Mouse (Mus musculus): Measurements from ENCODE around the gene Trim50.

Trim50 gene

DNA sequence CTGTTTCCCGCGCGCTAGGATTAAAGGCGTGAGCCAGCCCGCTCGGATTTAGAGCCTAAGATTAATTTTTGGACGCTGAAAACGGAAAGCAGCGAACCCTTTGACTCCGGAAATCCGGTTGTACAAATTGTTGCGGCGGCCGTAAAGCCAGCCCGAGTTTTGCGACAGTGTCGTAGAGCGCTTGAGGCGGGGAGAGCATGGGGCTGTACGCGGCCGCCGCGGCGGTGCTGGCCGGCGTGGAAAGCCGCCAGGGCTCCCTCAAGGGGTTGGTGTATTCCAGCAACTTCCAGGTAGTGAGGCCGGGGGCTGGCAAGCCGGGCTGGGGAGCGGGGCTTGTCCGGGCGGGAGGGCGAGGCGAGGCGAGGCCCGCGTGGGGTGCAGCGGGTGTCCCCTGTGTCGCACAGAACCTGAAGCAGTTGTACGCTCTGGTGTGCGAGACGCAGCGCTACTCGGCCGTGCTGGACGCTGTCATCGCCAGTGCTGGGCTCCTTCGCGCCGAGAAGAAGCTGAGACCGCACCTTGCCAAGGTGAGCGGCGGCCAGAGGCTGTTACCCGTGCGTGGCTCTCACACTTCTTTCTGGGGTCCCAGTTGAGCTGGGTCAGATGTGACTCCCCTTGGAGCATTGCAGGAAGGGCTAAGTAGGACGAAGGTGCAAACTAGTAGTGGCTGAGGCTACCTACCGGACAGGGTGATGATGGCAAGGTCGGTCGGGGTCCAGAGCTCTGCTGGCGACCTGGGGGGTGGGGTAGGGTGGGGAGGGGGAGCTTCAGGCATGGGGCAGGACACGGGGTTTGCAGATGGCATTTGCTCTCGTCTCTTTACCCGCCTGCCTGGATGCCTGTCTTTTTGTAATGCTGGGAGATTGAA is 16.9 kb downstream of the Trim50 start, which contains the start of gene Nsun5:
TSS of gene Nsun5 (plus strand) at position 167 of the 868 bp plus-strand sequence.
- DNase-seq, result peak; percentile 95

DNA sequence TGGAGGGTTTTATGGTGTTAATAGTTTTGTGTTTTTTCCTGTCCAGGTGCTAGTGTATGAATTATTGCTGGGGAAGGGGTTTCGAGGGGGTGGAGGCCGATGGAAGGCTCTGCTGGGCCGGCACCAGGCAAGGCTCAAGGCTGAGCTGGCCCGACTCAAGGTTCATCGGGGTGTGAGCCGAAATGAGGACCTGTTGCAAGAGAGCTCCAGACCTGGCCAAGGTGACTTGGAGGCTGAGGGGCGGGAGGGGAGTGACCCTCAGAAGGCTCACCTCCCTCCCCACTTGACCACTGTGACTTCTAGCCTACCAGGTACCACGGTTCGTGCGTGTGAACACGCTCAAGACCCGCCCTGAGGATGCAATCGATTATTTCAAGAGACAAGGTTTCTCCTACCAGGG is 18.1 kb downstream of the Trim50 start:
- no peak for DNase-seq

DNA sequence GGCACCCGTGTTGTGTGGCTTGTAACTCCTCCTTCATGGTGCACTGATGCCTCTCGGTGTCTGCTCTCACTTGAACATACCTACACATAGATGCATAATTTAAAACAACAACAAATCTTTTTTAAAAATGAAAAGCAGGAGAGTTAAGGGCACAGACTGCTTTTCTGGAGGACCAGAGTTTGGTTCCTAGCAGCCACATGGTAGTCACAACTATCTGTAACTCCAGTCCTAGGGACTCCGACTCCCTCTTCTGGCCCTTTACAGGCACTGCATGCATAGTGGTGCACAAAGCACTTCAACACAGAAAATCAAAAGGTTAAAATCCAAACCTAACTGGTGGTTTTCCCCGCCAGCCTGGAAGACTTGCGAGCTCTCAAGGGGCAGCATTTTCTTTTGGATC is 20.5 kb downstream of the Trim50 start:
- no peak for DNase-seq

DNA sequence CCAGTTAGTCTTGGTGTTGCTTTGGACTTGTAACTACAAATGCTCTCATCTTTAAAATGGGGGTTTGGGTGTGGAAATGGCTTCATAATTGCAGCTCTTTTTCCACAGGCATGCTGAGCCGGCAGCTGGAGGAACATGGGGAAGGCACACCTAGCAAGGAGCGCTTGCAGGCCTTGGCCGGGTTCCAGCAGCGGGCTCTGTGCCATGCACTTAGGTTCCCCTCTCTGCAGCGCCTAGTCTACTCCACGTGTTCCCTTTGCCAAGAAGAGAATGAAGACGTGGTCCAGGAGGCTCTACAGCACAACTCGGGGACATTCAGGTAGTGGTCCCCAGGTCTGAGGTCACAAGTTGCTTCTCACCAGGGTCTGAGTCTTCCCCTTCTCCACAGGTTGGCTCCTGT is 22.1 kb downstream of the Trim50 start:
- DNase-seq, result peak; percentile 22

DNA sequence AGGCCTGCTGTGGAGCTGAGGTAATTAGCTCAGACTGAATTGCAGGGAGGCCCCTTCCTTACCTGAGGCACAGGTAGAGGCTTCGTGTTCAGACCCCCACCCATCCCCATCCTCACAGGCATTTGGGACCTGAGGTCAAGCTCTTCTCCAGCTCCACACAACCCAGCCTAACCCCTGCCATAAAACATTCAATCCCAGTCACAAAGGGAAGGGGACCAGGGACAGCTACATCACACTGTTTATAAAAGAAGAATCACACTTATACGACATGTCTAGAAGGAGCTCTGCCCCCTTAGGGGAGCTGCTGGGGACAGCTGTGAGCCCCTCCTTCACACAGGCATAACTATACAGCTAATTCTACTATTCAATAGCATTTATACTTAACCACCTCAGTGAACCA is 23.2 kb downstream of the Trim50 start:
- no peak for DNase-seq

DNA sequence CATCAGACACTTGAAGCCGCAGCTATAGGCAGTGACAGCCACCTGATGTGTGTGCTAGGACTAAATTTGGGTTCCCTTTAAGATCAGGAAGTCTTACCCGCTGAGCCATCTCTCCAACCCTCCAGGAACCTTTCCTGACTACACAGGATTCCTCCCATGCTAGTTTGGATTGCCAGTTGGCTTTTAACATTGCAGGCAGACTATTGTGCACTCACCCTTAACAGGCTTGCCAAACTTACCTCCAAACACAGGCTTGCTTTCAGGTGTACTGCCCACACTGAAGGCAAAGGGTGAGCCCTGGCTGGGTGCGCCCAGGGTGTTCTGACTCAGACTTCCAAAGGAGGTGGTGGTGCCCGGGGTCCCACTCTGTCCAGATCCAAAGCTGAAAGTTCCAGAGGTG is 27.6 kb downstream of the Trim50 start:
- no peak for DNase-seq

DNA sequence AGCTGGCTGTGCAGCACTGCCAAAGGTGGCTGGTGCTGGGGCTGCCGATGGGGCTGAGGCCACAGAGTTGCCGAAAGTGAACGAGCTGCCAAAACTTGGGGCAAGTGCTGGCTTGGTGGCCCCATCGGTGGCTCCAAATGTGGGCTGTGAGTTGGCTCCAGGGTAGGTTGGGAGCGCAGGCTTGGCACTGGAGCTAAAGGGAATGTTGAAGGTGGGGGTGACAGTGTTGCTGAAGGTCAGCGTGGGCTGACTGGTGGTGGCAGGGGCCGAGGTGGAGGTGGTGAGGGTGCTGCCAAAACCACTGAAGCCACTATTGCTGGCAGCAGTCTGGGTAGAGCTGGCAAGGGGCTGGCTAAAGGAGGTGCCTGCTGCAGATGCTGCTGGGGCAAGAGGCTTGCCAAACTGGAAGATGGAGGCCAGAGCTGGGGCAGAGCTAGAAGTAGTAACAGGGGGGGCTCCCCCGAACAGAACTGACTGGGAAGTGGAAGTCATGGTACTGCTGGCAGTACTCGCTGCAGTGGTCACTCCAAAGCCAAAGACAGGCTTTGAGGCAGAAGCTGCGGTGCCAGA is 28.3 kb downstream of the Trim50 start:
- no peak for DNase-seq

DNA sequence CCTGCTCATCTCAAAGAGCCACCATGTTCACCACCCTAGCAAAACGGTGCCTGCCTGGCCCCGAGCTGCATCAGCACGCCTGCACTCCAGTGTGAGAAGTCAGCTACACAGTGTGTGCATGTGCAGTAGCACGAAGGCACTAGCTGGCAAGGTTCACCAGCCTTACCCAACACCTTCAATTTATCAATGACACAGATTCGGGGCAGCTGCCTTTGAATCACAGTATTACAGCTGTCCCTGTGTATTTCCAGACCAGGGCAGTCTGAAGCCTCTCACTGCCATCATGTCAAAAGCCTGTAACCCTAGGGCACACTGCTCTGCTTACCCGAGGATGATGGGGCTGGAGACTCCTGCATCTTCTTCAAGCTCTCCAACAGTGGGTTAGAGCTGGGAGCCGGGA is 29.7 kb downstream of the Trim50 start:
- DNase-seq, result no peak

DNA sequence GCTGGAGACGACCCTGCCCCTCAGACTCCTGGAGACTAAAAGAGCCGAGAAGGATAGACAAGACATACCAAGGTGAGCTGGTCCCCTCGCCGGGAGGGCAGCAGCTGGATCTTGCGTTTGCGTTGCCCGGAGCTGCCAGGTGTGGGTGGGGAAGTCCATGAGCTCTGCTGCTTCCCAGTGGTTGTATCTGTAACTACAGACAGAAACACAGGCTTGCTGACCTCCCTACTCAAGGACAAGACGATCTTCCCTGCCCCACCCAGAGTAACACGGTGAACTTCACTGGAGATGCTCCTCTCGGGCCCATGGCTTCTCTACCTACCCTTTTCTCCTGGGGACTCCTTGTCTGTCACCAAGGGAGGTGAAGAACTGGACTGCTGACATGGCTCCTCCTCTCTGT is 30.7 kb downstream of the Trim50 start:
- DNase-seq, result no peak

DNA sequence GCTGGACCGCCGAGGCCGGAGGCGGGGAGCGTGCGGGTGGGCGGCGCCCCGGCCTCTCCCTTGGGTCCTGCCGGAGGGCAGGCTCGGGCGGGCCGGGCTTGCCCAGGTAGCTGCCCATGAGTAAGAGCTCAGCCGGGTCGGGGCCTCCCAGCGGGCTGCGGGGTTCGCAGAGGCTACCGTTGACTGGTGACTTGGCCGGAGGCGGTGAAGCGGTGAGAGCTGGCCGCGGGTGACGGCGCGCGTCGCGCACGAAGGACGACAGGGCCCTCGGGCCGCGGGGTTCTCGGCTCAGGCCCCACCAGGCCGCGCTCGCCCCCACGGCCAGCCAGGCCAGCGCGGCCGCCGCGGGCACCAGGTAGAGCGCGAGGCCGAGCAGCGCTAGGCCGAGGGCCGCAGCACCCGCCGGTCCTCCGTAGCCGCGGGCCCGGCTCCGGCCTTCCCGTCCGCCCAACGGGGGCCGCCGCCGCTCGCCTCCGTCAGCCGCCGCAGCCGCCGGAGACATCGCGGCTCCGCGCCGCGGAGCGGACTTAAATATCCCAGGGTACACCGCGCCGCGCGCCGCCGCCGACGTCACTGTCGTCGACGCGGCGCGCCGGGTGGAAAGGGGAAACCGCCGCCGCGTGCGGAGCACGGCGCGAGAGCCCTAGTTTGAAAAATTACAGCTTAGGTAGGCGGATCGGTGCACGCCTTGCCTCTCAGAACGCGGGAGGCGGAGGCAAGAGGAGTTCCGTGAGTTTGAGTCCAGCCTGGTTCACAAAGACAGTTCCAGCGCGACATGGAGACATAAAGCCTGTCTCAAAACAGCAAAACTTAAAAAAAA is 41.1 kb downstream of the Trim50 start, which contains the start of gene Pom121:
TSS of gene Pom121 (minus strand) at position 543 of the 820 bp plus-strand sequence.
- DNase-seq, result peak; percentile 87

DNA sequence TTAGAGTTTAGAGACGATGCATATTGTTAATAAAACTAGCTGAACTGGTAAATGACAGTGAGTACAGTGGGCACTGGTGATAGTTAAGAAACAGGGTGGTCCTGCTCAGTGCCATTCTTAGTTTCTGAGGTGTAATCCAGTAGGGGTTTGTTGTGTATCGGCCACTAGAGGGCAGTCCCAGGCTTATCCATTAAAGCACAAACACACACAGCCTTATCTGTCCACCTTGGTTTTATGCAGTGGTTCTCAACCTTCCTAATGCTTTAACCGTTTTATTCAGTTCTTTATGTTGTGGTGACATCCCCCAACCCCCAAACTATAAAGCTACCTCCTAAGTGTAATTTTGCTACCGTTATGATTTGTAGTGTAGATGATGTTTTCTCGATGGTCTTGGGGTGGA is 42.7 kb downstream of the Trim50 start:
- DNase-seq, result peak; percentile 55

DNA sequence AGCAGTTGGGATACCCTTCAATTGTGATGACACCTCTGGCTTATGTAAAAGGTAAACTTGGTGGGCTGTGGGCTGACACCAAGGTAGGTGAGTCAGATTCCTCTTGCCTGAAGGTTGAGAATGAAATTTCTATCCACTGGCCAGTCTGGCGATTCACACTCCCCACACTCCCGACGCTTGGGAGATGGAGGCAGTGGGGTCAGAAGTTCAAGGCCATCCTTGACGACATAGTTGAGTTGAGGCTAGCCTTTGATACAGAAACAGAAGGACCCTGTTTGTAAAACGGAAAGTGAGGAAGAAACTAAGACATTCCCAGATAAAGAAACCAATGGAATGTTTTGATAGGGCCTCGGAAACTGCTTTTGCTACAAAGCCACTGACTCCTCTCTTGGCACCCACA is 46.3 kb downstream of the Trim50 start:
- no peak for DNase-seq

DNA sequence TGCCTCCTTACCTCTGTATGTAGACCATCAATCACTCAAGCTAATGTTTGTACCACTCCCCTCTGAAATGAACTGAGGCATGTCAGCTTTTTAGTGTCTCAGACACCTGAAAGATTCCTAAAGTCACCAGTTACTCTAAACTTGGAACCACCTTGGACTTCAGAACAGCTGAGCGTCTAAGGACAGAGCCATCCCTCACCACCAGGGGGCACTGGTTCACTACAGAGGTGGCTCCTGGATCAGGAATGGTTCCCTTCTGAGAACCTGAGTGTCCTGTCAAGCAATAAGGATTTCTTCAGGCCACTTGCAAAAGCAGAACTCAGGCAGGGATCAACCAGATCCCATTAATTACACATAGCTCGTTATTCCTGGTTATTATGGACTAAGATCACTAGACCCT is 47.1 kb downstream of the Trim50 start:
- DNase-seq, result peak; percentile 81

DNA sequence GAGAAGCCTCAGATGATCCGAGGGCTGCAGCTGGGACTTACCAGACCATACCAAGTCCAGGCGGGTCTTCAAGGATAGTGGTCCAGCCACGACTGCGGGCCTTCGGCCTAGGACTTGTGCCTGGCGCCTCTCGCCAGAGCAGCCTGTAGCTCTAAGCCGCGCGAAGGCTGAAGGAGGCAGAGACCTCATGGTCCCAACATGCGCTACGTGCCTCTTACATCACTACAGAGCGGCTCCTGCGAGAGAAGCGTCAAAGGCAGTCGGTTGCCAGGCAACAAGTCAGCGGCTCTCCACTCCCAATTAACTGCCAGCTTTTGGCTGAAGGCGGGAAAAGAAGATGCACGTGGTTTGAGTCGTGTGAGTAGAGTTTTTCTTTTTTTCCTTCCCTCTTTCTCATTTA is 51.5 kb downstream of the Trim50 start:
- DNase-seq, result no peak

DNA sequence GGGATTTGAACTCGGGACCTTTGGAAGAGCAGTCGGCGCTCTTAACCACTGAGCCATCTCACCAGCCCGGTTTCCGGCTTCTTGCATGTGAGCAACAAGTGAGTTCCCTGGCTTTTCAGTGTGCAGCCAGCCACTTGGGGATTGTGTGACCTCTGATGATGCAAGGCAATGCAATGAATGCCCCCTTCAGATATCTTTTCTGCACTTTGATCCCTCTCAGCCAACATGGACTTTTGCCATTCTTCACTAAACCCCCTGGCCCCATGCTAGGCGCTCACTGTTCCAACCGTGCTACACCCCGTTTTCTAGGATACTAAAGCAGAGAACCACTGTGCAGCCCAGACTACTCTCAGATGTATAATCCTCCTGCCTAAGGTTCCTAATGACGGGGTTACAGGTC is 52.3 kb downstream of the Trim50 start:
- no peak for DNase-seq

DNA sequence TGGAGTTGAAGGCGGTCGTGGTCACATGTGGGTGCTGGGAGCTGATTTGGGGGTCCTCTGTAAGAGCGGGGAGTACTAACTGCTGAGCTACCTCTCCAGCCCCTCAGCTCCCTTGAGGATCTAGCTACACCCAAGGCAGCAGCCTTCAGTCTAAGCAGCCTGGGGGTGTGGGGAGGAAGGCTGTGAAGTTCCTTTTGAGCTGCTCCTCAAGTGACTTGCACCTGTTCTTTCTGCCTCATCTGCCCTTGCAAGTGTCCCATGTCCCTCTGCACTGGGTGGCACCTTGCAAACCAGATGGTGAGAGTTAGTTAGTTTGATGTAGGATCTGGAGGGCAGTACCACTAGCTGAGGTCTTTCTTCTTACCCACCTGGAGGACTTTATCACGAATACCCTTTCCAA is 55.0 kb downstream of the Trim50 start:
- DNase-seq, result no peak

DNA sequence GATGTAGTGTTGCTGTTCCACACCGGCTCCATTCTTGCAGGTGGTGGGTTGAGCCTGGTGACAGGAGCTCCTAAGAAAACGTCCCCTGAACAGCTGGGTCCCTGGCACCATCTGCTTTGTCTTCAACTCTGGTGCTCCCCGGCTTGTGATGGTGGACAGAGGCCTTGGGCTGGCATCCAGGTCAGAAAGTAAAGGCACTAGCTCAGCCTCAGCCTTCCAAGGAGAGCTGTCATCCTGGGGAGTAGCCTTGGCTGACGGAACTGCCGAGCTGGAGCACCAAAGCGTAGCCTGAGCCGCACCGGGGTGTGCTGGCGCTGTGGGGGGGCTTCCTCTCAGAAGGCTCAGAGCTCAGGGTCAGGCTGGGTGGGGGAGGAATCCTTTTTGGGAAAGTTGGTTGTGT is 57.2 kb downstream of the Trim50 start:
- DNase-seq, result no peak
